Mouse (Mus musculus) forebrain, embryonic 15.5 days (tissue): ENCODE results near the gene Sec22a. TPM values are rescaled to one million over a fixed set of nuclear protein-coding genes. Genes with fewer than 3 reads are reported as not detected.

Experiments
- ATAC-seq: fragments of 200-750 bp; cut with Nextera tagmentation; replicated peaks from 2 replicates; pipeline ENCODE4 v1.8.0; 2017; ENCODE audit warnings: mild to moderate bottlenecking, moderate TSS enrichment, moderate library complexity
- H3K27ac ChIP-seq: fragments of 300-500 bp; sonication (generic); replicated peaks from 2 replicates; pipeline ENCODE4 v1.5.1; 2015; ENCODE audit warnings: mild to moderate bottlenecking, inconsistent platforms
- H3K27me3 ChIP-seq: fragments of 300-500 bp; sonication (generic); 2 replicates; pipeline ENCODE4 v1.6.1; 2015; ENCODE audit warnings: inconsistent platforms
- H3K36me3 ChIP-seq: fragments of 300-500 bp; sonication (generic); 2 replicates; pipeline ENCODE4 v1.6.1; 2015; ENCODE audit warnings: mild to moderate bottlenecking, inconsistent platforms
- H3K4me1 ChIP-seq: fragments of 300-500 bp; sonication (generic); 2 replicates; pipeline ENCODE4 v1.6.1; 2015; ENCODE audit warnings: inconsistent platforms
- H3K4me2 ChIP-seq: fragments of 300-500 bp; sonication (generic); replicated peaks from 2 replicates; pipeline ENCODE4 v1.6.1; 2015; ENCODE audit warnings: mild to moderate bottlenecking, inconsistent platforms
- H3K4me3 ChIP-seq: fragments of 300-500 bp; sonication (generic); 2 replicates; pipeline ENCODE4 v1.5.1; 2015; ENCODE audit warnings: mild to moderate bottlenecking, inconsistent platforms
- H3K9ac ChIP-seq: fragments of 300-500 bp; sonication (generic); replicated peaks from 2 replicates; pipeline ENCODE4 v1.6.1; 2015; ENCODE audit warnings: mild to moderate bottlenecking, inconsistent platforms
- H3K9me3 ChIP-seq: fragments of 300-500 bp; sonication (generic); 2 replicates; pipeline ENCODE4 v1.6.1; 2016; ENCODE audit warnings: inconsistent platforms
- WGBS: fragments of 180-500 bp; shearing (Covaris S2); methylation state at CpG from one replicate; pipeline ENCODE4 v1.1.7; 2015; ENCODE audit warnings: mixed read lengths; 5-methylcytosine and 5-hydroxymethylcytosine counted together
- polyA plus RNA-seq: library from polyadenylated mRNA; unstranded; fragments of >200 nt; fragmentation: Nextera tagmentation; extraction: Ambion mirVana; gene quantifications from 2 replicates; pipeline ENCODE4 v1.2.1, GENCODE M21; 2015

The Sec22a gene
- polyA plus RNA-seq, 1 experiment from 2014 or later, result 47.2 TPM

GRCm38 (mm10) chr16:35282456-35282855 is 81.3 kb downstream of the Sec22a start:
- Histone ChIP-seq H3K4me2 (no peak overlapping the region), H3K27me3 (no peaks in the 10 kb centered on the region), H3K9ac (no peak overlapping the region), H3K9me3 (no peaks in the 10 kb centered on the region), H3K27ac (no peak overlapping the region), H3K4me3 (no peak overlapping the region), H3K4me1 (no peaks in the 10 kb centered on the region), H3K36me3 (peaks cover 7% of the 10 kb centered on the region; the same call in 1 of the 2 replicates)
- WGBS, result 89% methylated on average over 2 of the region's 2 CpGs
- ATAC-seq, result no peak

GRCm38 (mm10) chr16:35278166-35278565 is 85.6 kb downstream of the Sec22a start:
- Histone ChIP-seq H3K27me3 (no peaks in the 10 kb centered on the region), H3K4me3 (no peak overlapping the region), H3K9ac (no peak overlapping the region), H3K9me3 (no peaks in the 10 kb centered on the region), H3K36me3 (no peaks in the 10 kb centered on the region; the same call in 1 of the 2 replicates), H3K4me2 (no peak overlapping the region), H3K4me1 (no peaks in the 10 kb centered on the region), H3K27ac (no peak overlapping the region)
- WGBS, result 82% methylated on average over 6 of the region's 6 CpGs
- no peak for ATAC-seq

- Histone ChIP-seq H3K27ac (no peak overlapping the region), H3K36me3 (no peaks in the 10 kb centered on the region; the same call in 1 of the 2 replicates), H3K9ac (no peak overlapping the region), H3K4me3 (no peak overlapping the region), H3K27me3 (no peaks in the 10 kb centered on the region), H3K4me2 (no peak overlapping the region), H3K9me3 (no peaks in the 10 kb centered on the region), H3K4me1 (peaks cover 5% of the 10 kb centered on the region)
- ATAC-seq, result no peak
- 33% methylated on average over 4 of the region's 4 CpGs for WGBS
Observed at GRCm38 (mm10) chr16:35272417-35272816, 91.3 kb downstream of the Sec22a start.

DNA sequence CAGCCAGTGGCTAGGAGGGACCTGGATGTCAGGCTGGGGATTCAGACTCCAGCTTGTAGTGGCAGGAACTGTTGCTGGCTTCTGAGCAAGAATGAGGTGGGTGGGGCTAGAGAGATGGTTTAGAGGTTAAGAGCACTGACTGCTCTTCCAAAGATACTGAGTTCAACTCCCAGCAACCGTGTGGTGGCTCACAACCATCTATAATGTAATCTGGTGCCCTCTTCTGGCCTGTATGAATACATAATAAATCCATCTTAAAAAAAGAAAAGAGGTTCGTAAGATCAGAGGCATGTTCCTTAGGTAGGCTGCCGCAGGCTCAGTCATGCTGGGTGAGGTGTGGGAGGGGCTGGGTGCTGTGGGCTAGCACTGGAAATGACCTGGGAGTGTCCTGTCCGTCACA is 92.1 kb downstream of the Sec22a start:
- WGBS, result 54% methylated on average over 4 of the region's 4 CpGs
- H3K27ac ChIP-seq, result no peak overlapping the region
- H3K4me1 ChIP-seq, result peaks cover 5% of the 10 kb centered on the region
- no peaks in the 10 kb centered on the region for H3K27me3 ChIP-seq
- H3K9ac ChIP-seq, result no peak overlapping the region
- no peak overlapping the region for H3K4me3 ChIP-seq
- H3K9me3 ChIP-seq, result no peaks in the 10 kb centered on the region
- H3K4me2 ChIP-seq, result no peak overlapping the region
- ATAC-seq, result peak; percentile 36; the same call in 1 of the 2 replicates
- H3K36me3 ChIP-seq, result no peaks in the 10 kb centered on the region; the same call in 1 of the 2 replicates

DNA sequence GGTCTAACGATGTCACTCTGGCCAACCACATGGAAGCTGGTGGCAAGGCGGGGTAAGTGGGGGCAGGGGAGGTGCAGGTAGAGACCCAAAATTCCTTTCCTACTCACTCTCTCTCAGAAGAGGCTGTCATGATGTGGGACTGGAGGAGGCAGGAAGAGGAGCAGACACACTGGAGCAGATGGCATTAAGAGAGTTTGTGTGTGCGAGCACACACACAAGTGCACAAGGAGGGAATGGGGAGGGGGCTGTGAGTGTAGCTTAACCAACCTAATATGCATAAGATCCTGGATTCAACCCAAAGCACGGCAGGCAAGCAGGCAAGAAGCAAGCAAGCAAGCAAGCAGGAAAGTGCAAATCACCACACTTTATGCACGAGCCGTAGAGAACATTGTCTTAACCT is 92.8 kb downstream of the Sec22a start:
- Histone ChIP-seq H3K27ac (0 out of 2 replicates have a peak overlapping the region, but pooled peaks have one; percentile 13), H3K27me3 (no peaks in the 10 kb centered on the region), H3K9ac (no peak overlapping the region), H3K9me3 (no peaks in the 10 kb centered on the region), H3K4me3 (no peak overlapping the region), H3K36me3 (no peaks in the 10 kb centered on the region; the same call in 1 of the 2 replicates), H3K4me2 (no peak overlapping the region), H3K4me1 (peaks cover 5% of the 10 kb centered on the region)
- WGBS, result 58% methylated on average over 6 of the region's 6 CpGs
- ATAC-seq, result peak; percentile 65

- peak; percentile 51 for ATAC-seq
- Histone ChIP-seq H3K4me3 (no peak overlapping the region), H3K4me2 (no peak overlapping the region), H3K4me1 (peaks cover 5% of the 10 kb centered on the region), H3K9ac (no peak overlapping the region), H3K36me3 (no peaks in the 10 kb centered on the region; the same call in 1 of the 2 replicates), H3K27me3 (no peaks in the 10 kb centered on the region), H3K27ac (0 out of 2 replicates have a peak overlapping the region, but pooled peaks have one; percentile 13), H3K9me3 (no peaks in the 10 kb centered on the region)
- WGBS, result 37% methylated on average over 10 of the region's 10 CpGs
Observed at GRCm38 (mm10) chr16:35270353-35270934, 93.3 kb downstream of the Sec22a start.

Other genes with a start within 250 kb of the Sec22a start
- 5.4 and 5.6 TPM in 2 replicates for gene Adcy5, start 209.0 kb downstream of the Sec22a start, polyA plus RNA-seq
- gene Pdia5, start 127.0 kb upstream of the Sec22a start, polyA plus RNA-seq, result 8.9 and 10.4 TPM in 2 replicates
- gene Sema5b, start 177.2 kb upstream of the Sec22a start, polyA plus RNA-seq, result 31.5 and 34.0 TPM in 2 replicates